Mouse (Mus musculus) cortical plate, adult 2 months (tissue): ENCODE data around the gene Smad3.

Source experiments
- CTCF ChIP-seq: fragments of 200-500 bp; IDR thresholded peaks from 2 replicates; pipeline ENCODE4 v1.5.1; 2011; ENCODE audit warnings: mild to moderate bottlenecking, control low read depth, low read length; ENCODE audit not compliant: insufficient read depth; ENCODE audit errors: extremely low read depth
- POLR2A ChIP-seq: fragments of 200-500 bp; IDR thresholded peaks from 2 replicates; pipeline ENCODE4 v1.6.1; 2011; ENCODE audit warnings: mild to moderate bottlenecking, low read length, control low read depth; ENCODE audit not compliant: insufficient read depth; ENCODE audit errors: extremely low read depth

DNA sequence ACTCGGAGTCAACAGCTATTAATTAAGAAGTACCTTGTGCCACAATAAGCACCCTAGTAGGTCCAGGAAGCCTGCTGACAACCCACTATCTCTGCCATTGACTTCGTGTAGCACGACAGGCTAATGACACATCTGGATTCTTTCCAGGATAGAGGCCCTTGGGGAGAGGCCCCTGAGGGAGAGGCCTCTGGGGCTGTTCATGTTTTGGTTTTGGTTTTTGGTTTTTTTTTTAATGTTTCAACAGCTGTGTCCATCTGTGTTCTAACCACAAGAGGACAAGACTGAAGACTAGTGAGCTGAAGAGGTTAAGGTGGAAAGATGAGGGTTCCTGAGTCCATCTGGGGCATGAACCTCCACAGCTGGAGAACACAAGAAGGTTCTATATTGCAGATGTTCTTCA lies 15.5 kb downstream of the Smad3 start:
- TF ChIP-seq POLR2A: no peak
- no peak for TF ChIP-seq CTCF
